Mouse (Mus musculus) frontal cortex, adult (tissue): ENCODE measurements around the gene Crygd.

ENCODE experiments used
- ATAC-seq: cut with Nextera tagmentation; 2 replicates; pipeline ENCODE4 v1.9.2; 2017; ENCODE audit warnings: mild to moderate bottlenecking, moderate library complexity, mixed read lengths; ENCODE audit not compliant: low TSS enrichment

Gene Crygd

GRCm38 (mm10) chr1:65043433-65043832, 19.8 kb downstream of the Crygd start:
- ATAC-seq, result no peak

- ATAC-seq, result no peak
Observed at GRCm38 (mm10) chr1:65041837-65042236, 21.4 kb downstream of the Crygd start.

- no peak for ATAC-seq
Observed at GRCm38 (mm10) chr1:65040806-65041205, 22.4 kb downstream of the Crygd start.

GRCm38 (mm10) chr1:65039679-65040078, 23.6 kb downstream of the Crygd start:
- no peak for ATAC-seq

- ATAC-seq, result no peak
Observed at GRCm38 (mm10) chr1:65037542-65037941, 25.7 kb downstream of the Crygd start.

GRCm38 (mm10) chr1:65035513-65035912, 27.7 kb downstream of the Crygd start:
- no peak for ATAC-seq

GRCm38 (mm10) chr1:65032641-65033040, 30.6 kb downstream of the Crygd start, which contains the start of gene Akr1cl:
TSS of gene Akr1cl (minus strand) at chr1:65032759.
- no peak for ATAC-seq

GRCm38 (mm10) chr1:65028206-65028605, 35.0 kb downstream of the Crygd start:
- no peak for ATAC-seq

GRCm38 (mm10) chr1:65012726-65013125, 50.5 kb downstream of the Crygd start:
- ATAC-seq, result no peak
